In genomic region chr7:81330767-81331166, GRCm38 (mm10) we compare ENCODE assay signal across 12 mouse cellular contexts.
"Had no signal": no experiment of that assay in that cellular context is flagged by ENCODE, and none has a peak within 500 bp of the region (broad histone marks: within the 10 kb centered on the region; RNA-seq: fewer than 3 reads in every experiment).

No protein-coding gene starts in this region.

- DNase-seq: kidney, postnatal 10 days; liver, embryonic 13.5 days; liver, postnatal 0 days; lung, postnatal 36 days; right cerebral cortex, postnatal 14 days; thymus, adult 2 months; thymus, postnatal 25 days had no signal

- H3K9ac ChIP-seq: liver, embryonic 13.5 days; liver, postnatal 0 days; midbrain, embryonic 12.5 days; stomach, embryonic 15.5 days had no signal

- H3K27ac ChIP-seq: left cerebral cortex, adult 2 months; limb, embryonic 10.5 days; liver, embryonic 13.5 days; midbrain, embryonic 12.5 days; stomach, embryonic 15.5 days had no signal

- H3K9me3 ChIP-seq: limb, embryonic 10.5 days; liver, embryonic 13.5 days; midbrain, embryonic 12.5 days; stomach, embryonic 15.5 days had no signal

- H3K27me3 ChIP-seq: liver, embryonic 13.5 days; midbrain, embryonic 12.5 days; stomach, embryonic 15.5 days had no signal

- ATAC-seq: liver, postnatal 0 days; lung, postnatal 0 days had no signal

- H3K4me2 ChIP-seq: liver, embryonic 13.5 days; midbrain, embryonic 12.5 days; stomach, embryonic 15.5 days had no signal

- H3K4me3 ChIP-seq: left cerebral cortex, adult 2 months; limb, embryonic 10.5 days; liver, embryonic 13.5 days; midbrain, embryonic 12.5 days; stomach, embryonic 15.5 days had no signal

- H3K4me1 ChIP-seq: stomach, embryonic 15.5 days had no signal
